Mouse (Mus musculus) heart, embryonic 10.5 days (tissue): ENCODE measurements at regions not wholly inside any gene's neighbourhood (a gene's known extent, or its start where the extent isn't known, plus 50 kb on each side); places are given as distances from the start of the nearest gene placed in this dataset.

Source experiments
- DNase-seq: peaks from one replicate; pipeline ENCODE4 v3.0.0-alpha.2; 2017; ENCODE audit warnings: low spot score
- H3K27ac ChIP-seq: fragments of 300-500 bp; sonication (generic); 2 replicates; pipeline ENCODE4 v1.5.1; 2016; ENCODE audit warnings: mild to moderate bottlenecking
- H3K27me3 ChIP-seq: fragments of 300-500 bp; sonication (generic); 2 replicates; pipeline ENCODE4 v1.6.1; 2016; ENCODE audit warnings: mild to moderate bottlenecking; ENCODE audit not compliant: poor library complexity, insufficient read depth, severe bottlenecking
- H3K36me3 ChIP-seq: fragments of 300-500 bp; sonication (generic); 2 replicates; pipeline ENCODE4 v1.6.1; 2016; ENCODE audit warnings: mild to moderate bottlenecking, moderate library complexity
- H3K4me1 ChIP-seq: fragments of 300-500 bp; sonication (generic); 2 replicates; pipeline ENCODE4 v1.6.1; 2016; ENCODE audit warnings: mild to moderate bottlenecking
- H3K4me3 ChIP-seq: fragments of 300-500 bp; sonication (generic); 2 replicates; pipeline ENCODE4 v1.5.1; 2016; ENCODE audit warnings: mild to moderate bottlenecking, moderate library complexity
- H3K9me3 ChIP-seq: fragments of 300-500 bp; sonication (generic); 2 replicates; pipeline ENCODE4 v1.6.1; 2016; ENCODE audit warnings: mild to moderate bottlenecking, moderate library complexity
- WGBS: fragments of 180-500 bp; shearing (Covaris S2); methylation state at CpG from one replicate; pipeline ENCODE4 v1.1.7; 2016; 5-methylcytosine and 5-hydroxymethylcytosine counted together

GRCm38 (mm10) chr16:92958967-92959366 is 133.0 kb upstream of the Runx1 start:
- Histone ChIP-seq H3K4me1 (peaks cover 25% of the 10 kb centered on the region), H3K27ac (no peak overlapping the region), H3K9me3 (no peaks in the 10 kb centered on the region), H3K27me3 (peaks cover 38% of the 10 kb centered on the region; the same call in 1 of the 2 replicates), H3K36me3 (no peaks in the 10 kb centered on the region), H3K4me3 (no peak overlapping the region)
- DNase-seq, result no peak
- 83% methylated on average over 8 of the region's 8 CpGs for WGBS

DNA sequence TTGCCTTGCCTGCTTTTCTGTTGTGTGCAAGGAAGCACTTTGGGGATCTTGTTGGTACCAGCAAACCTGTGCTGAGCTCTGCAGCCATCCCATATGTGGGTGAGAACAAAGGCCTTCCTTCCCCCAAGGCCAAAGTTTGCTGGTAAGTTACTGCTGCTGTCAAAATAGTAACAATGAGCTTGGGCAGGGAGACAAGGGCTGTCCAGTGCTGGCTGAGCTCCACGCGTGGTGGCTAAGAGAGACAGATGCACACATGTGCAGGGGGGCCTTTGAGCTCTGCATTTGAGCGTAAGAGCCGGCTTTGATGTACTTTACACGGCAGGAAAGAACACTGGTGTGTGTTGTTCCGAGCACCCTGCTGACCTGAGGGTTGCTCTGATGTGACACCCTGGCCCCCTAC is 132.2 kb upstream of the Runx1 start:
- Histone ChIP-seq H3K27ac (no peak overlapping the region), H3K4me1 (peaks cover 25% of the 10 kb centered on the region), H3K36me3 (no peaks in the 10 kb centered on the region), H3K9me3 (no peaks in the 10 kb centered on the region), H3K4me3 (no peak overlapping the region), H3K27me3 (peaks cover 35% of the 10 kb centered on the region; the same call in 1 of the 2 replicates)
- DNase-seq, result peak; percentile 42
- WGBS, result 81% methylated on average over 6 of the region's 6 CpGs

GRCm38 (mm10) chr16:92955508-92955907 is 129.6 kb upstream of the Runx1 start:
- peaks cover 17% of the 10 kb centered on the region; the same call in 1 of the 2 replicates for H3K27me3 ChIP-seq
- H3K36me3 ChIP-seq, result no peaks in the 10 kb centered on the region
- peaks cover 21% of the 10 kb centered on the region for H3K4me1 ChIP-seq
- DNase-seq, result peak; percentile 58
- H3K9me3 ChIP-seq, result no peaks in the 10 kb centered on the region
- H3K27ac ChIP-seq, result no peak overlapping the region
- WGBS, result 54% methylated on average over 5 of the region's 5 CpGs
- no peak overlapping the region for H3K4me3 ChIP-seq

DNA sequence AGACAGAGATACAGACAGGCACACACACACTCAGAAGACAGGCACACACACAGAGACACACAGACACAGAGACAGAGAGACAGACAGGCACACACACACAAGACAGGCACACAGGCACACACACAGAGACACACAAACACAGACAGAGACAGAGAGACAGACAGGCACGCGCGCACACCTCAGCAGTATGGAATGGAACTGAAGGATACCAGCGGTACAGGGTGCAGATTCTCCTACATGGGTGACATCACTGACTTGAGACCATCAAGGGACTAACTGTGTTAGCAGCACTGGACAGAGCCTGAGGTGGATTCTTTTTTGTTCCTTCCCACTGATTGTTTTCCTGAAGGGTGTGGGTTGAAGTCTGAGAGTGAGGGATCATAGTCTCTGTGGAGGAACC is 129.1 kb upstream of the Runx1 start:
- Histone ChIP-seq H3K27ac (no peak overlapping the region), H3K36me3 (no peaks in the 10 kb centered on the region)
- 90% methylated on average over 4 of the region's 4 CpGs for WGBS

DNA sequence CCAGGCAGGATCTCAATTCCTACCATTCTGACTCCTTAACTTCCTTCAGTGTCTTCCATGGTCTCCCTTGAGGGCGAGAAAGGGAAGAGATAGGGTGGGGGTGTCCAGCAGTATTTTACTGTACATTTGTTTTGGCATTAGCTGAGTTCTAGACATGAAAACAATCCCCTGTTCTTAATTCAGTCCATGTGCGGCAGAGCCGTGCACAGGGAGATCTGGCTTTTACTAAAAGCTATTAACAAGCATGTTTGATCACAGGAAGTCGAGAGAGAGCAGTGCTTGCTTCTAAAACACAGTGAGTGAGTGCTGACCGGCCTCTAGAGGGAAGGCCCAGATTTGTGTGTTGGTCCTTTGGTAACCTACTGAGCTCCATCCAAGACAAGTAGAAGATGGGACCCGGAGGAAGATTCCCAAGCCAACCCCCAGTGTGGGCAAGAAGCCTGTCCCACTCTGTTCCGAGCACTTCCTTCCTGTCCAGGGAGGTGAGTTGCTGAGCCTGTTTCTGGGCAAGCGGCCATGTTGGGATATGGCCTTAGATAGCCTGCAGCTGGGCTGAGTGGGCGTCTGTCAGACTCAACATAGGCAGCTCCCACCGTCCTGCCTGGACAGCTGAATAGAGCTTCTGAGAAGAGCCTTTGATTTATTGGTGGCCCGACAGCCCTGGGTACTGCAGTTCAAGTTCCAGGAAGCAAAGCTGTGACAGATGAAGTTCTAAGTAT is 128.1 kb upstream of the Runx1 start:
- whole genome bisulfite sequencing, result 68% methylated on average over 11 of the region's 11 CpGs
- no peak for DNase-seq
- 0 out of 2 replicates have a peak overlapping the region, but pooled peaks have one; percentile 6 for H3K27ac ChIP-seq

More for the DNA sequence above, 129.1 kb upstream of the Runx1 start:
- no peaks in the 10 kb centered on the region for H3K9me3 ChIP-seq
- peaks cover 17% of the 10 kb centered on the region; the same call in 1 of the 2 replicates for H3K27me3 ChIP-seq
- DNase-seq, result peak; percentile 58
- H3K4me3 ChIP-seq, result no peak overlapping the region
- H3K4me1 ChIP-seq, result peaks cover 21% of the 10 kb centered on the region

GRCm38 (mm10) chr16:92952336-92953097 is 126.6 kb upstream of the Runx1 start:
- H3K36me3 ChIP-seq, result no peaks in the 10 kb centered on the region
- no peak for DNase-seq
- no peaks in the 10 kb centered on the region for H3K9me3 ChIP-seq
- peaks cover 18% of the 10 kb centered on the region; the same call in 1 of the 2 replicates for H3K27me3 ChIP-seq
- 59% methylated on average over 7 of the region's 7 CpGs for WGBS
- H3K4me1 ChIP-seq, result peaks cover 21% of the 10 kb centered on the region
- H3K4me3 ChIP-seq, result no peak overlapping the region
- no peak overlapping the region for H3K27ac ChIP-seq

More for the DNA sequence above, 128.1 kb upstream of the Runx1 start:
- Histone ChIP-seq H3K9me3 (no peaks in the 10 kb centered on the region), H3K27me3 (peaks cover 17% of the 10 kb centered on the region; the same call in 1 of the 2 replicates), H3K36me3 (no peaks in the 10 kb centered on the region), H3K4me1 (peaks cover 21% of the 10 kb centered on the region), H3K4me3 (no peak overlapping the region)

GRCm38 (mm10) chr16:92951516-92951915 is 125.6 kb upstream of the Runx1 start:
- H3K4me1 ChIP-seq, result peaks cover 21% of the 10 kb centered on the region
- no peaks in the 10 kb centered on the region for H3K9me3 ChIP-seq
- no peak for DNase-seq
- H3K4me3 ChIP-seq, result no peak overlapping the region
- WGBS, result 81% methylated on average over 6 of the region's 6 CpGs
- no peak overlapping the region for H3K27ac ChIP-seq
- H3K27me3 ChIP-seq, result peaks cover 24% of the 10 kb centered on the region
- H3K36me3 ChIP-seq, result no peaks in the 10 kb centered on the region

GRCm38 (mm10) chr16:92948494-92948893 is 122.5 kb upstream of the Runx1 start:
- no peaks in the 10 kb centered on the region for H3K36me3 ChIP-seq
- no peak overlapping the region for H3K4me3 ChIP-seq
- H3K4me1 ChIP-seq, result peaks cover 5% of the 10 kb centered on the region; the same call in 1 of the 2 replicates
- WGBS, result 86% methylated on average over 13 of the region's 13 CpGs
- no peak for DNase-seq
- H3K27me3 ChIP-seq, result peaks cover 43% of the 10 kb centered on the region
- H3K9me3 ChIP-seq, result no peaks in the 10 kb centered on the region
- H3K27ac ChIP-seq, result no peak overlapping the region

DNA sequence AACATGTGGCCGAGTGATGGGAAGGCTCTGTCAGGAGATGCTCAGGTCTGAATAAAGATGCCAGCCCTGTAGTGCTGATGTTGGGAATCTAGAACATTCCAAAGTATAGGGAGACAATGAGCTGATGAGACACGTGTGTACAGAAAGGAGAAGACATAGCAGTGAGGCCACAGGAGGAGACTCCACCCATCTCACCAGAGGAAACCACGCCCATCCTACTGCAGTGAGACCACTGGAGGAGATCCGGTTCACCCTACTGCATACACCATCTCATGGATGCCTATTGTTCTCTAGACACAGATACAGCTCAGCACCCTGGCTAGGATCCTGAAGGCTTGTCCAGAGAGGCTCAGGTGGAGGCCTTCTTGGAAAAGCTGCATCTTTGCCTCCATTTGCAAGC is 120.6 kb upstream of the Runx1 start:
- DNase-seq, result no peak
- Histone ChIP-seq H3K9me3 (no peaks in the 10 kb centered on the region), H3K27ac (no peak overlapping the region), H3K27me3 (peaks cover 58% of the 10 kb centered on the region), H3K4me3 (no peak overlapping the region), H3K36me3 (no peaks in the 10 kb centered on the region), H3K4me1 (no peaks in the 10 kb centered on the region)
- WGBS, result 74% methylated on average over 4 of the region's 4 CpGs

- Histone ChIP-seq H3K27ac (no peak overlapping the region), H3K36me3 (no peaks in the 10 kb centered on the region), H3K4me3 (no peak overlapping the region), H3K4me1 (0 out of 2 replicates have a peak, but pooled peaks cover 8% of the 10 kb centered on the region), H3K9me3 (no peaks in the 10 kb centered on the region), H3K27me3 (peaks cover 77% of the 10 kb centered on the region)
- DNase-seq, result no peak
- 83% methylated on average over 2 of the region's 2 CpGs for WGBS
Measured at GRCm38 (mm10) chr16:92943901-92944300, 118.0 kb upstream of the Runx1 start.

DNA sequence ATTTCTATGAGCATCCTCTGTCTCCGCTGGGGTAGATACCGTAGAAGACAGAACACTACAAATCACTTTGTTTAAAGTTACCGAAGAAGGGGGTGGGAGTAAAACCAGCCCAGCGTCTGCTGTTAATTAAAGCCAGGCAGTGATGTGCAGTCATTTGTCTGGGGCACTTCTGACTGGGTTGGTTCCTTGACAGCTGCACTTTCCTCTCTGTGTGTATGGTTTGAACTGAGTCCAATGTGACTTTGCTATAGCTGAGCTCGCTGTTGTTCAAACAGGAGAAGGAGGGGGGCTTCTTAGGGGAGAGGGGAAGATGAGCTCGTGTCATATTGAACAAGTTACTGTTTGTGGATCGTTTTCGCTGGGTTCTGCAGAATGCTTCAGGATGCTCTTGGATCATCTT is 113.7 kb upstream of the Runx1 start:
- Histone ChIP-seq H3K36me3 (no peaks in the 10 kb centered on the region), H3K27me3 (peaks cover 49% of the 10 kb centered on the region), H3K4me3 (no peak overlapping the region), H3K27ac (no peak overlapping the region), H3K9me3 (no peaks in the 10 kb centered on the region), H3K4me1 (0 out of 2 replicates have a peak, but pooled peaks cover 8% of the 10 kb centered on the region)
- WGBS, result 54% methylated on average over 8 of the region's 8 CpGs
- no peak for DNase-seq

DNA sequence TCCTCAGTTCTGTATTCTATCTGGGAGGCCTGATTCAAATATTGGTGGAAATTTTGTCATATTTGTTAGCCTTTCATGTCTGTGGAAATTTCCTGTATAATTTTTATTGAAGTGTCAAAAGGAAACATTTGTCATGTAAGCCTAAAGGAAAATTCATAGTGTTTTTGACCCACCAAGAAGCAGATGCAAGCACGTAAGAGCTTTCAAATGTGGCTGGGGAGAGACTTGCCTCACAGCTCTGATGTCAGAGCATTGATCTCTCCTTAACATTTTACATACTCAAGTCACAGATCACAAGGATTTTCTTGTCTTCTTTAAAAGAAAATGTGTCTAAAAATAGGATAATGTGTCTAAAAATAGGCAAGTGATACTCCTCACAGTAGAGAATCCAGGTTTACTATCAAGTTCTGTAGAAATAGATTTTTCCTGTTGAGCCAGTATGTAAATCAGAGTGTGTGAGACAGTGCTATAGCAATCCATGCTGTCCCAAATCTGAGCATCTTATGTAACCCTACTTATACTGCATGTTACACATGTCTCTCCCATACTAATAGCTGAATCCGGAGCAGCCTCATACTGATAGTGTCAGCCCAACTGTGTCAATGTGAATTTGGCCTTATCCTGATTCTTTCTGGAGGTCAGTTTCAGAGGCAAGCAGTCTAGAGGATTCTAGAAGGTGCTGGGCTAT is 110.0 kb upstream of the Runx1 start:
- H3K27me3 ChIP-seq, result peaks cover 40% of the 10 kb centered on the region; the same call in 1 of the 2 replicates
- H3K4me1 ChIP-seq, result 0 out of 2 replicates have a peak, but pooled peaks cover 8% of the 10 kb centered on the region
- no peak overlapping the region for H3K27ac ChIP-seq
- 79% methylated on average over 2 of the region's 2 CpGs for WGBS
- DNase-seq, result no peak
- H3K4me3 ChIP-seq, result no peak overlapping the region
- no peaks in the 10 kb centered on the region for H3K9me3 ChIP-seq
- no peaks in the 10 kb centered on the region for H3K36me3 ChIP-seq
